Mouse (Mus musculus): ENCODE data around the gene Ap2a1.
A peak's percentile ranks its signal among the peaks of the same experiment; 100 is the strongest.

Ap2a1 gene

DNA sequence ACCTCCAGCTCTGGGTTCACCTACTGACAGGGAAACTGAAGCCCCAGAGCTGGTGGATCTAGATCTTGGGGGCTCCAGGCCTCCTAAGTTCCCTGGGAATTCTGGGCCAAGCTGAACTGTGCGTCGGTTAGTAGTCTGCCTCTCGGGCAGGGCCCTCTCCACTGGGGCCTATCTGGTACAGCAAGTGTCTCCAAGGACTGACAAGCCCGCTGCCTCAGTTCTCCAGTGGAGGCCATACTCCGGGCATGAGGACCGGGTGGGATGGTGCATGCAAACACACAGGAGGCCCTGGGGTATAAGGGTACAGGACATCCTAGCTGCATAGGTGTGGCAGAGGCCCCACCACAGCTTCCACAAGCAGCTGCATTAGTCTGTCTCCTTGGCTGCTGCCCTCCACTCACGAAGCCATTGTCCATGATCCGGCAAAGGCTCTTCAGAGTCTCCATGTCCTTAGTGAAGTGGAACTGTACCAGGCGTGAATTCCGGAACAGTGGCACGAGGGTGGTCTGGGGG, 65.3 kb downstream of the Ap2a1 start:
- no peak for DNase-seq

DNA sequence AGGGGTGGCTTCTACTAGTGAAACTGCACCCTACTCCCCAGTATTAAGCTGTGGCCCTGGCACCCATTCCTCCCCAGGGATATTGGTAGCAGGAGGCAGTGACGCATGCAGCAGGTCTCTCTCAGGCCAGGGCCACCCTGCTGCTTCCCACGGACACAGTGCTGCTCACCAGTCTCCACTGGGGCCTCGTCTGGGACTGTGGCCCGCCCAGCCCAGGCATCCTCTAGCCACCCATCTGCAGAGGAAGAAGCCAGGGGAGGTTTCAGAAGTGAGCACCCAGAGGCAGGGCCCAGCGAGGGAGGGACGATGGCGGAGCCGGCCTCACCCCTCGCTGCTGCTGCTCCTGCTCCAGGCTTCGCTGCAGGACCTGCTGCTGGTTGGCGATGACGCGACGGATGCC, 66.1 kb downstream of the Ap2a1 start:
- no peak for DNase-seq

DNA sequence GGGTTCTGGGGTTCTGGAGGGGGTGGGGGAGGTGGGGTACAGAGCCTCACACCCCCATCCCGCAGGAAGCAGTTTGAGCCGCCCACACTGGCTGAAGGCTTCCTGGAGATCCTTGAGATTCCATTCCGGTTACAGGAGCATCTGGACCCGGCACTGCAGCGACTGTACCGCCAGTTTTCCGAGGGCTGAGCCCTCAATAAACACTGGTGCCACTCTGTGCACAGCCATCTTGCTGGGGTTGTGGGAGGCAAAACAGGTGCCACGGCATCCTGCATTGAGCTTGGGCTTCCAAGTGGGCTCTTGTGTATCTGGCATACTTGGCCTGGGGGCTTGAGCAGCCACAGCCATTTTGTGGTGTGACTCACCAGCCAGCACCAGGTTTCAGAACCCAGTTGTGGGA, 66.9 kb downstream of the Ap2a1 start:
- no peak for DNase-seq

DNA sequence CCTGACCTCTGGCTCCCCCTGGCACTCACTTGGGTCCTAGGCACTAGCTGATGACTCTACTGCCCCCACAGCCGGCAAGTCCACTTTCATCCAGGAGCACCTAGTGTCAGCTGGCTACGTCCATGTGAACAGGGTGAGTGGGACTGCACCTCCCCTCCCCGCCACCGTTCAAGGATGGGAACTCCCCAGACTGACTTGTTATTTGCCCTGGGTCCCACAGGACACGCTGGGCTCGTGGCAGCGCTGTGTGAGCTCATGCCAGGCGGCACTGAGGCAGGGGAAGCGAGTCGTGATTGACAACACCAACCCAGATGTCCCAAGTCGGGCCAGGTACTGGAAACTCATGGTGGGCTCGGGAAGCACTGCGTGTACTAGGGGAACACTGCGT, 67.9 kb downstream of the Ap2a1 start:
- no peak for DNase-seq

DNA sequence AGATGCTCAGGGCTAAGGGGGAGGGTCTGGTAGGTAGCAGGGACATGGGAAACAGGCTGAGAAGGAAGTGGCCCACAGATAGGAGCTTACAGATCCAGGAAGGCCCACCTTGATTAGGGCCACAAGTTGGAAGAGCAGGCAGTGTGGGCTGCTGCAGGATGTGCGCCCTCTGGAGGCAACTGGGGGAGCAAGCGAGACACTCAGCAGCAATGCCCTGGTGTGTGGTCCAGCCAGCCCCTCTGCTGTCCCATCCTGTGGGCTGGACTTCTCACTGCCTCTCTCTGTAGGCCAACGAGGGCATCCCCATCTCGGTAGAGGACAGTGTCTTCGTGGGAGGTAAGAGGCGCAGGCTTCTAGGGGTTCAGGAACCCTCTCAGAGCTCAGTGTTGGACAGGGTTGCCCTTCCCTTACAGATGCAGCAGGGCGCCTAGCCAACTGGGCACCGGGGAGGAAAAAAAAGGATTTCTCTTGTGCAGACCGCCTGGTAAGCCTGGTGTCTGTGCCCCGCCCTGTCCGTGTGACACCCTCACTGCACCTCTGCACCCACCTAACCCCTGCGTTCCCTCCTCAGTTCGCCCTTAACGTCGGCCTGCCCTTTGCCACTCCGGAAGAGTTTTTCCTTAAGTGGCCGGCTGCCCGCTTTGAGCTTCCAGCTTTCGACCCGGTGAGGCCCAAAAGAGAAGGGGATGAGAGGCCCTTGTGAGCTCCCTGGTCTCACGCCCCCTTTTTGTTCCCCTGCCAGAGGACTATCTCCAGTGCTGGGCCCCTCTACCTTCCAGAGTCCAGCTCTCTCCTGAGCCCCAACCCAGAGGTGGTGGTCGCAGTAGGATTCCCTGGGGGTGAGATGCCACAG, 68.5 kb downstream of the Ap2a1 start:
- peak; percentile 77 to 87 for DNase-seq

DNA sequence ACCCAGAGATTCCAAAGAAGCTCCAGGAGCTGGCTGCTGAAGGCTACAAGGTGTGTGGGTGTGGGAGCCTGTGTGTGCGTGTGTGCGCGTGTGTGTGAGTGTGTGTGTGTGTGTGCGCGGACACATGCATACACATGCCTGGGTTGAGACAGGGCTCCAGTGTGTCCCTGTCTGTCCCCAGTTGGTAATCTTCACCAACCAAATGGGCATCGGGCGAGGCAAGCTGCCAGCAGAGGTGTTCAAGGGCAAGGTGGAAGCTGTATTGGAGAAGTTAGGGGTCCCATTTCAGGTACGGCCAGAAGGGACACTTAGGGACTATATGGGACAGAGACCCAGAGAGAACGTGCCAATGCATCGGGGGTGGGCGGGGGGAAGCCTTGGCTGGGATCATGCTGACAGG, 69.4 kb downstream of the Ap2a1 start:
- no peak for DNase-seq

DNA sequence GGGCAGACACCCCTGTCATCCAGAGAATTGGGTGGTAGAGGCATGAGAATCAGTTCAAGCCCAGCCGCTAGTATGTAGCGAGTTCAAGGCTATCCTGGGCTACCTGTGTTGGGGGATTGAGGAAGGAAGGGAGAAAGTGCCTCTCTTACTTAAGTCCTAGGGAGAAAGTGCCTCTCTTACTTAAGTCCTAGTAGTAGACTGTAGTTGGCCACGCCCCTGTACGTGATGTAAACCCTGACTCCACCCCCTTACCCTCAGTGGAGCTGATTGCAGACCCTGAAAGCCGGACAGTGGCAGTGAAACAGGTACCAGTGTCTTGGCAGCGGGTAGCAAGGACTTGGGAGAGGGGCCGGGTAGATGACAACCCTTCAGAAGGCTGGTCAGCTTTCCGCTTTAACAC, 71.4 kb downstream of the Ap2a1 start:
- DNase-seq, result no peak

DNA sequence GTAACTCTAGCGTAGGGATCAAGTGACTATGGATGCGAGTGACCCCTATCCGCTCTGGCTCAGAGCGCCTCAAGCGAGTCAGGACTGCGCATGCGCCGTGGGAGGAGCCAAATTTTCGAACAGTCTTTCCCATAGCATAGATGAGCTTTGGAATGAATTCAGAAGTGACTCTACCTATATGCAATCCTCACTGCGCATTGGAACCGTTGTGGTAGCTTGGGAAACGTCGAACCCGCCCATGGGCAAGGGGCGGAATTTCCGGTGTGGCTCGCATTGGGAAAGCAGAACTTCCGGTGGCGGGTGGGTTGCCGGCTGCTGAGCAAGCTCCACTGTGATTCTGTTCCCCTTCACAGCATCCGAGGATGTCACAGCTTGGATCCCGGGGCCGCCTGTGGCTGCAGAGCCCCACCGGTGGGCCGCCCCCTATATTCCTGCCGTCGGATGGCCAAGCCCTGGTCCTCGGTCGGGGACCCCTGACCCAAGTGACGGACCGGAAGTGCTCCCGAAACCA, 72.2 kb downstream of the Ap2a1 start, which contains the start of gene Pnkp:
Gene Pnkp (plus strand): TSS at position 98 of the 511 bp plus-strand sequence.
- DNase-seq, result peak; percentile 88 to 89

DNA sequence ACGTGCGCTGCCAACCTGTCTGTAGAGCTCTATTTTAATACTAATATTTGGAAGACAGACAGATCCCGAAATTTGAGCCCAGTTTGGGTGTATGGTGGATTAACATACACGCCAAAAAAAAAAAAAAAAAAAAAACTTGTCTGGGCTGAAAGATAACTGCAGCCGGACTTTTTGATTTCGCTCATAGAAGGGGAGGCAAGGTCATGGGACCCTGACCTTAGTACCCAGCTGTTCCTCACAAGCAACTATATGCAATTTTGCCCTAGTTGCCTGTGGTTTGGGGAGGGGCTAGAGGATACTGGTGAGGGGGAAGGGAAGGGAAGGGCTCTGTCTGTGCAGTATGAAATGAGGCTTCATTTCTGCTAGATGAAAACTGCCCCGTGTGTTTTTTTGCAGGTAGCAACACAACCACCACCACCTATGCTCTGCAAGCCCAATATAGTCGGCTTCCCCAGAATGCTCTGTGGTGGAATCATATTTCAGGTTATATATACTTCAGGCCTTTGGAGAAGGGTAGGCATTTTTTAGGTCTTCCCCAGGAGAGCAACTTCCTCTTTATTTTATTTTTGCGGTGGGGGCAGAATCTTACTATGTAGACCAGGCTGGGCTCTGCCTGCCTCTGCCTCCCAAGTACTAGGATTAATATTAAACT, 72.9 kb downstream of the Ap2a1 start:
- no peak for DNase-seq

DNA sequence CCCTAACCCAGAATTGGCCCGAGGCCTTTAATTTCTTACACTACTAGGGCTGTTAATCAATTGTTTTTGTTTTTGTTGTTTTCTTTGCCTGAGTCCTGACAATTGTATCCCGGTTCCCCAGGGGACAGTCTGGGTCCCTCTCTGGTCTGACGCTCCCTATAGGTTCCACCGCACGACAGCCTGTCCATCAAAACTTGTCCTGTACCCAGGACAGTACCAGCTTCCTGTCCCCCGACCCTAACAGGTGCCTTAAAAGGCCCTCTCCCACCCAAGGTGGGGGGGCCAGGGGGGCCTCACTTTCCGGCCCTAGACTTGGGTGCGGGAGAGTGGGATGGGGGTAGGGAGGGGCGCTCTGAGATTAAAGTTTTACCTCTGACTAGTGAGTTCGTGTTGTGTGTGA, 74.3 kb downstream of the Ap2a1 start:
- DNase-seq, result no peak

DNA sequence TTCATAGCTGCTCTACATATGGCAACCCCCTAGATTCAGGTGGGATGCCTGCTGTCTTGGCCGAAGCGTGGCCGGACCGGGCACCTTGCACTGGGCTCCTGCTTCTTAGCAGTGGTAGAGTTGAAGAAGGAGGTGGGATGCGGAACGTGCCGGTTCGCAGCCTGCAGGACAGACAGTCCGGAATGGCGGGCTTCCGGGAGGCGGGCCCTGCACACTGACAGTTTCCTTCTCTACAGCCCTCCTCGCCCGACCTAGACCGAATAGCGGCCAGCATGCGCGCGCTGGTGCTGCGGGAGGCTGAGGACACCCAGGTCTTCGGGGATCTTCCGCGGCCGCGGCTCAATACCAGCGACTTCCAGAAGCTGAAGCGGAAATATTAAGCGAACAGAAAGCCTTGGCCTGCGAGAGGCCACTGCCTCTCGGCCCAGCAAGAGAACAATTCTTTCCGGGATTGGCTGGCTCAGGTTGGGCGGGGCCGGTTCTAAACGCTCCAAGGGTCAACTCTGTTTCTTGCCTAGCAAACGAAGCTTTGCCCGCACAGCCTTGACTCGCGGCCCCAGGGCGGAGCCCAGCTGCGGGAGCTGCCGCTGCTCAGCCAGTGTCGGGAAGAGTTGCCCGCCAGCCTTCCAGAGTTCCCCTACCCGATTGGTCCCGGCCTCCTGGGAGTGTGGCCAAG, 74.8 kb downstream of the Ap2a1 start:
- peak; percentile 84 to 86 for DNase-seq

DNA sequence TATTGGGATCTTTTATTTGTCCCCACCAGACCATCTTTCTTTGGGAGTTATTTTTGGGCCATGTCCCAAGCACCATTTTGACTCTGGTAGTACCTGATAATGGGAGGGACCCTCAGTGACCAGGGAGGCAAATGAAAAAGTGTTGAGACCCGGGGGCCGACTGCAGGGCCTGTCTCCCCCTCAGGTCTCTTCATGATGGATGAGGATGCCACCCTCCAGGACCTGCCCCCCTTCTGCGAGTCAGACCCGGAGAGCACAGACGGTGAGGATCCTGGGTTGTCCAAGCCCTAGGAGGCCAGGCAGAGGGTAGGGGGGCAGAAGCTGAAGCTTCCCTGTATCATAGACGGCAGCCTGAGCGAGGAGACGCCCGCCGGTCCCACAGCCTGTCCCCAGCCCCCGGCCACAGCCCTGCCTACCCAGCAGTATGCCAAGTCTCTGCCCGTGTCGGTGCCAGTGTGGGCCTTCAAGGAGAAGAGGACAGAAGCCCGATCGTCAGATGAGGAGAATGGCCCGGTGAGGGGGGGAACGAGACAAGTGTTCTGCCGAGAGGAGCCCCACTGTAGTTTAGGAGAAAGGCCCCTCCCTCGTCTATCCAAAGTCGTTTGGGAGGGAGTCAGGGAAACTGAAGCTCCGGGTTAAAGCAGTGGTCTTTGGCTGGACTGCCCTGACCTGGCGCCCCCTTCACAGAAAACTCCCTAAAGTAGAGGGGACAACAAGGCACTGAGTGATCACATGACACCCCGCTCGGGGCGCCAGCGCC, 75.5 kb downstream of the Ap2a1 start:
- peak in 1 of 2 experiments; percentile 54 for DNase-seq

DNA sequence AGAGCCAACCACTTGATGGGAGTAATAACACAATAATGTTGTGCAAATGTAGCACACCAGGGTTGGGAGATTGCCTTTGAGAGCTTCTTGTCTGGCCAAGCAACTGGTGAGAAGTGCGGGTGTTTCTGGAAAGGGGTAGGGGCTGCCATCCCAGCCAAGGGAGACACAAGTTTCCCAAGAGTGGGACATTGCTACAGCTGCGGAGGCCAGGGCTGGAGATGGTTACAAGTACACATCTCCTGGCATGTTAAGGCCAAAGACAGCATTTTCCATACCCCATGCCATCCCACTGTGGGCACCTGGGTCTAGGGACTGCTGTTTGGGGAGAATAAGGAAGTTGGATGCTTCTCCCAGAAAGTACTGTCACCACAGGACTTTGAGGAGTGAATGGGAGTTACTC, 76.2 kb downstream of the Ap2a1 start:
- no peak for DNase-seq

DNA sequence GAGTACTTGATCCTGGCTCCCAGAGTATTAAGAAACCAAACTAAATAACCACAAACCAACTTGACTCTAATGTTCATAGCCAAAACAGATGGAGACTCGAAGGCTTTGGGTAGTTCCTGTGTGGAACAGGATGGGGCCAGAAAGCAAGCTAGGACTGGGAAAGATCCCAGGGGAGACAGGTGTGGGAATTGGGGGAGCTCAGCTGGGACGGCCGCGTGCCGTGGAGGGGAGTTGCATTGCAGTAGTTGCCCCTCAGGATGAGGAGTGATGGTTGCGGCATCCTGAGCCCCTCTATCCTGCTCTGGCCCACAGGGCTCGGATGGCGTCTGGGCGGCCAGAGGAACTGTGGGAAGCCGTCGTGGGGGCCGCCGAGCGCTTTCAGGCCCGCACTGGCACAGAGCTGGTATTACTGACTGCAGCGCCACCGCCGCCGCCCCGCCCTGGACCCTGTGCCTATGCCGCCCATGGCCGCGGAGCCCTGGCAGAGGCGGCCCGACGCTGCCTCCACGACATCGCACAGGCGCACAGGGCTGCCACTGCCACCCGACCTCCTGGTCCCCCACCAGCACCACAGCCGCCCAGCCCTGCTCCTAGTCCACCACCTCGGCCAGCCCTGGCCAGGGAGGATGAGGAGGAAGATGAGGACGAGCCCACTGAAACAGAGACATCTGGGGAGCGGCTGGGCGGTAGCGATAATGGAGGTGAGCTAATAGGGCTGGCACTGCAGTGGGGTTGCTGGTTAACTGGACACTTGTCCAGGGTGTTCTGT, 76.9 kb downstream of the Ap2a1 start:
- no peak for DNase-seq

DNA sequence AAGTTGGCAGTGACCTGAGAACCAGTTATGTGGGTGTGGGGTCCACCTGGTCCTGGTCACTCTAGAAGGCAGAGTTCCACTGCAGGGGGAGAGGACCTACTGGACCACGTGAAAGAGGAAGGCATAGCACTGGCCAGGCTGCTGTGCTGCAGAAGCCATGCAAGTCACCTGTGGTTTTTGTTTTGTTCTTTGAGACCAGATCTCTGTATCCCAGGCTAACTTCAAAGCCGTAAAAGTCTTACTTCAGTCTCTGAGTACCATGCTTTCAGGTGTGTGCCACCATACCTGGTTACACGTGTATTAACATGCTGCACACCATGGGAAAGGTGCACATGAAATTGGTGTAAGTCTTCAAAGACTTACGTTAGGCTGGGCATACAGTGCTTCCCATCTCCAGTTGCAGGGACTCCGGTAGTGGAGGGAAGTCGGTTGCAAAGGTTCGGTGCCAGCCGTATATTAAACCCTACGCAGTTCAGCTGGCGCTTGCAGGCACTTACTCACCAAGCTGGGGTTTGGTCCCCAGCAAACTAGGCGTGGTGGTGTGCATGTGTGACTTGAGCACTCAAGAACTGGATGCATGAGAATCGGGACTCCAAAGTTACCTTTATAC, 77.6 kb downstream of the Ap2a1 start:
- no peak for DNase-seq

DNA sequence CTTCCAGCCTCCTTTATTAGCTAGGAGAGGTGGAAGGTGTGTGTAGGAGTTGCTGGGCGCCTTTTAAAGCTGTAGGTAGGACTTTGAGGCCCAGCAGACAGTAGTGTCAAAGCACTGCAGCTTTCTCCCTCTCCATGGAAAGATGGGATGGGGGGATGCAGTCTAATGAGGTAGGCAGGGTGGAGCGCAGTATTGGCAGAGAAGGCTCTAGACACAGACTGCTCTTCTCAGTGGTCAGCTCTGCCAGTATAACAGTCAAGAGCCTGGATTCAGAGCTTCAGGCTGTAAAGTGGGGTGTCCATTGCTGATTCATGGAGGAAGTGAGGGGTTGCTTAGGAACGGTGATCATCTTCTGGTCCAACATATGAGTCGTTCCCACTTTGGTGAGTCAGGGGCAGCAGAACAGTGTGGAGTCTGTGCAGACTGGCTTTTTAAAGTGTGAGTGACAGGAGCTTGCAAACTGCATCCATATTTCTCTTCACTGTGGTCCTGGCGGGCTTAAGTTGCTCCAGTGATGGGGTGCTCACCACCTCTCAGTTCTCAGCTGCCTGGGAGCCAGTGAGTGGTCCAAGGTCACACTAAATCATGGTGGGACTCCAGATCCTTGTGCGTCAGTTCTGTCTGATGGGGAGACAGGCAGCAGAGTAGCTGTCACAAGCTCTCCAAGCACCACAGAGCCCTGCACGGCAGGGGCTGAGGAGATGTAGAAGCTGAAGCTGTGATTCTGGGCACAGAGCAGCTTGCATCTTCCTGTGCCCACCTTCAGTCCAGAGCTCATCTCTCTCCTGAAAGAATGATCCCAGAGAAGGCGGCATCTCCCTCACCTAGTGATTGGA, 78.3 kb downstream of the Ap2a1 start:
- no peak for DNase-seq

All from cerebellum, postnatal 14 days (tissue).